Mouse (Mus musculus): Measurements from ENCODE around the gene Ttll8. TPM values are rescaled to one million over a fixed set of nuclear protein-coding genes. Genes with fewer than 3 reads are reported as not detected.
A peak's percentile ranks its signal among the peaks of the same experiment; 100 is the strongest.

Ttll8 gene
- polyA plus RNA-seq, 1 experiment from 2014 or later, result not detected

DNA sequence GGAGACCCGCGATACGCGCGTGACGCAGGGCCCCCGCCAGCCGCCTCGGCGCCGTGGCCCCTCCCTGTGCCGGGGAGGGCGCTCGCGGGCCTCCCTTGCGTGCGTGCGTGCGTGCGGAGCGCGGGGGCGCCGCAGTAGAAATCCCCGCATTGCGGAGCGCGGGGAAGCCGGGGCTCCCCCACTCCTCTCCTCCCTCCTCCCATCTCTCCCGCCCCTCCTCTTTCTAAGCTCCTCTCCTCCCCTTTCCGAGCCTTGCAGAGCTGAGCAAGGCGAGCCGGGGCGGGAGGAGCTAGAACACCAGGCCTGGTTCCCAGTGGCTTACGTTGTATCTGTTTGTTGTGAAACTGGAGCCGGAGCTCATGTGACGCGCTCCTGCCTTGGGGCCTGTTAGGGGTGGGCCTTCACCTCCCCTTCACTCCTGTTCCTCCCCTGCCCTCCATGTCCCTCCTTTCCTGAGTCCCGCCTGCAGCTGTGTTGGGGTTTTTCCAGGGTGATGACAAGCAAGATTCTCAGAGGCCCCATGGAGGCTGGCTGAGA lies 90.5 kb downstream of the Ttll8 start:
- H3K27me3 ChIP-seq, result no peaks in the 10 kb centered on the region
- under 1% methylated on average over 31 of the region's 39 CpGs for WGBS
- H3K27ac ChIP-seq, result peak overlapping the region; percentile 96
- H3K36me3 ChIP-seq, result peaks cover 23% of the 10 kb centered on the region
- H3K4me2 ChIP-seq, result peak overlapping the region; percentile 93
- peak; percentile 78 for ATAC-seq (ENCODE audit: insufficient number of reproducible peaks, low FRiP score, low TSS enrichment, low read depth)
- peaks cover 59% of the 10 kb centered on the region for H3K4me1 ChIP-seq
- no peaks in the 10 kb centered on the region for H3K9me3 ChIP-seq
- H3K4me3 ChIP-seq, result peak overlapping the region; percentile 88
- H3K9ac ChIP-seq, result peak overlapping the region; percentile 82

DNA sequence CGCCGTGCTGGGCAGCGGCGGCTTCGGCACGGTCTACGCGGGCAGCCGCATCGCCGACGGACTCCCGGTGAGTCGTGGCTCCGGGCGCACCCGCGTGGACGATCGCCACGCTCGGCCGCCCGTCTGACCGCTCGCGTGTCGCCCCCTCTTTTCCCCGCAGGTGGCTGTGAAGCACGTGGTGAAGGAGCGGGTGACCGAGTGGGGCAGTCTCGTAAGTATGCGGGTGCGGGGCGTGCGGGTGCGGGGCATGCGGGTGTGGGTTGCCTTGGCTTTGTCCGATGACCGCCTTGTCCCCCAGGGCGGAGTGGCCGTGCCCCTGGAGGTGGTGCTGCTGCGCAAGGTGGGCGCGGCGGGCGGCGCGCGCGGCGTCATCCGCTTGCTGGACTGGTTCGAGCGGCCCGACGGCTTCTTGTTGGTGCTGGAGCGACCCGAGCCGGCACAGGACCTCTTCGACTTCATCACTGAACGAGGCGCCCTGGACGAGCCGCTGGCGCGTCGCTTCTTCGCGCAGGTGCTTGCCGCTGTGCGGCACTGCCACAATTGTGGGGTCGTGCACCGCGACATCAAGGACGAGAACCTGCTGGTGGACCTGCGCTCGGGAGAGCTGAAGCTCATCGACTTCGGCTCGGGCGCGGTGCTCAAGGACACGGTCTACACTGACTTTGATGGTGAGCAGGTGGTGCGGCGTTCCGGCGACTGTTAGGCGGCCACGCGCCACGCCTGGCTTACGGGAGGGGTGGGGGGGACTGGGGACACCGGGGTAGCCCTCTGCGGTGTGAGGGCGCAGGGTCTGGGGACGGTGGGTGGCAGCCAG lies 91.1 kb downstream of the Ttll8 start:
- no peaks in the 10 kb centered on the region for H3K27me3 ChIP-seq
- H3K4me2 ChIP-seq, result peak overlapping the region; percentile 93
- H3K4me1 ChIP-seq, result peaks cover 61% of the 10 kb centered on the region
- no peak for ATAC-seq (ENCODE audit: insufficient number of reproducible peaks, low FRiP score, low TSS enrichment, low read depth)
- peak overlapping the region; percentile 82 for H3K9ac ChIP-seq
- under 1% methylated on average over 98 of the region's 98 CpGs for WGBS
- peak overlapping the region; percentile 88 for H3K4me3 ChIP-seq
- H3K9me3 ChIP-seq, result no peaks in the 10 kb centered on the region
- H3K27ac ChIP-seq, result peak overlapping the region; percentile 96
- peaks cover 23% of the 10 kb centered on the region for H3K36me3 ChIP-seq

DNA sequence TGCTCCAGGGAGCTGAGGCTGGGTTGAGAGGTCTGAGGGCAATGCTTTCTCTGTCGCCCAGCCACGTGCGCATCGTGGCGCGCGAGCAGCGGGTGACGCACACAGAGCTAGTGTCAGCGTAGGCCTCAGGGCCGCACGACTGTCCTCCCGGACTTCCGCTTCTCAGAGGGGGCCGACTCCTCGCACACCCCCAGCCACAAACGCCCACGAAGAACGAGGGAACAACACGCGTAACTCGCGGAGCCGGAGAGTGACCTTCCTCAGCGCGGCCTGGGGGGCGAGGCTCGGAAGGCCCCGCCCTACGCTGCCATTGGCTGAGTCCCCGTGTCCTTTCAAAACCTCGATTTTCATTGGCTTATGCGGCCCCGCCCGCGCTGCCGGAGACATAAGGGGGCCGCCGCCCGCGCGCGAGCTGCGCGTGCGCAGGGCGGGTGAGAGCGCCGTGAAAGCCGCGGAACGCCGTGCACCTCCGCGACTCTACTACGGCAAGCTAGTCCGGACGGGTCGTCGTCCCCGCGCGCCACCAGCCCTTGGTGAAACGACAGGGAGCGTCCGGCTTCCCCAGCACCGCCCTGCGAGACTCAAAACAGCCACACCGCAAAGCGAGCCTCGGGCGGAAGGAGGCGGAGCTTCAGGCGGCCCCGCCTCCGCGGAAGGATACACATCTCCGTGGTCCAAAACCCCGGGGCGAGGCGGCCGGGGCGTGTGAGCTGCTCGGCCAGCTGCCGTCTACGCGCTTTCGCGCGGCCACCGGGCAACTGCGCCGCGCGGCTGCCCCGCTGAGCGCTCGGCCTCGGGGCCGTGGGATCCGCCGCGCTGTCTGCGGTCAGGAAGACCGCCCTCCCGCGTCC lies 92.2 kb downstream of the Ttll8 start, which contains the start of gene Pim3:
TSS of gene Pim3 (plus strand) at position 415 of the 851 bp plus-strand sequence.
- peak within 1 kb of the TSS; percentile 82 for H3K9ac ChIP-seq
- WGBS, result under 1% methylated on average over 102 of the region's 107 CpGs
- ATAC-seq (ENCODE audit: insufficient number of reproducible peaks, low FRiP score, low TSS enrichment, low read depth), result peak; percentile 82
- peaks cover 52% of the 10 kb centered on the region for H3K4me1 ChIP-seq
- H3K36me3 ChIP-seq, result peaks cover 20% of the 10 kb centered on the region
- peak within 1 kb of the TSS; percentile 93 for H3K4me2 ChIP-seq
- H3K4me3 ChIP-seq, result peak within 1 kb of the TSS; percentile 88
- H3K27me3 ChIP-seq, result no peaks in the 10 kb centered on the region
- peak within 1 kb of the TSS; percentile 96 for H3K27ac ChIP-seq
- H3K9me3 ChIP-seq, result no peaks in the 10 kb centered on the region

DNA sequence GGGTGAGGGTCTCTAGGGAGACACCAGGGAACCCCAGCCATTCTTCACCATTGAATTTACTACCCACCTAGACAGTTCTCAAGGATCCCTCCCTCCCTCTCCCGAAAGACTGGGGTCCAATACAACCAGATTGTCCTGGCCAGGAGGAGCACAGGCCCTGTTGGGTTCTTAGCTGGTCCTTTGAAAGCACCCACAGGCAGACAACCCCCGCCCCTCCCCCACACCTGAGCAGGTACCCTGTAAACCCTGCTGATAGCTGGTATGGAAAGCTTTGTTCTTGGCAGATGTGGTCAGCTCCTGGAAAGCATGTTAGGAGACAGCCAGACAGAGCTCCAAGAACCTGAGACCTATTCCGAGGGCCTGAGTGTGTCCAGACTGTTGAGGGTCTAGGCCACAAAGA lies 93.4 kb downstream of the Ttll8 start:
- WGBS, result 91% methylated on average over 3 of the region's 3 CpGs
- H3K27ac ChIP-seq, result no peak overlapping the region
- H3K4me2 ChIP-seq, result no peak overlapping the region
- no peak for ATAC-seq (ENCODE audit: insufficient number of reproducible peaks, low FRiP score, low TSS enrichment, low read depth)
- H3K36me3 ChIP-seq, result peaks cover 15% of the 10 kb centered on the region
- no peak overlapping the region for H3K4me3 ChIP-seq
- peaks cover 45% of the 10 kb centered on the region for H3K4me1 ChIP-seq
- no peaks in the 10 kb centered on the region for H3K27me3 ChIP-seq
- H3K9me3 ChIP-seq, result no peaks in the 10 kb centered on the region
- no peak overlapping the region for H3K9ac ChIP-seq

DNA sequence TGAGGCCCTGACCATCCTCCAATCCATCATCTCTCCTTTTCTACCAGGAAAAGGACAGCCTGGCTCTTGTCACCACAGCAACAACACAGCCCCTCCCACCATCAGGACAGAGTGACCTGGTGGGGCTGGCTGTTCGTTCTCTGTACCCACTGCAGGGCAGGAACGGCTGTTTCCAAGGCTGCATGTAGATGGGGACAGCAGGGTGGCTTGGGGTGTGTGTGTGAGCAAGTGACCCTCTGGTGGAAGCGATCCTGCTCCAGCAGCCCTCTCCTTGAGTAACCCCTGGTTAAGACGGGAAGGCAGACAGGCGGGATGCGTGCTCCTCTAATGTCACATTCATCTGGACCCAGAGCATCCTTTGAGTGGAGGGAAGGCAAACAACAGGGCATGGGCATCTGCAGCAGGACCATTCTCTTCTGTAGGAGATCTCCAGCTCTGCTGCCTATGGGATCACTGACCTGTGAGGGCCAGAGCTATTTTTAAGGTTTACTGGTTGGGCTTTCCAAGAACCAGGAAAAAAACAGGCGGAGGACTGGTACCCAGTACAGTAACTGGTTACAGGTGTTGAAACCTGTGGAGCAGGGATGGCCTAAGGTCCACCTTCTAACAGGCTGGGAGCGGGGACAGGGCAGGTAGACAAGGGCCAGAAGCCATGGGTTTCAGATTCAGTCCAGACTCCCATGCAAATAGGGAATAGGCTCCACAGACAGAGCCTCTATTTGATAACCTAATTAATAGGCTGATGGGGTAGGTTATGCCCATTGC lies 94.8 kb downstream of the Ttll8 start:
- Histone ChIP-seq H3K27me3 (no peaks in the 10 kb centered on the region), H3K4me1 (peaks cover 47% of the 10 kb centered on the region), H3K36me3 (peaks cover 2% of the 10 kb centered on the region; the same call in 1 of the 2 replicates), H3K9me3 (no peaks in the 10 kb centered on the region), H3K27ac (no peak overlapping the region), H3K4me3 (no peak overlapping the region), H3K9ac (no peak overlapping the region), H3K4me2 (no peak overlapping the region)
- ATAC-seq (ENCODE audit: insufficient number of reproducible peaks, low FRiP score, low TSS enrichment, low read depth), result no peak
- WGBS, result 70% methylated on average over 8 of the region's 8 CpGs

DNA sequence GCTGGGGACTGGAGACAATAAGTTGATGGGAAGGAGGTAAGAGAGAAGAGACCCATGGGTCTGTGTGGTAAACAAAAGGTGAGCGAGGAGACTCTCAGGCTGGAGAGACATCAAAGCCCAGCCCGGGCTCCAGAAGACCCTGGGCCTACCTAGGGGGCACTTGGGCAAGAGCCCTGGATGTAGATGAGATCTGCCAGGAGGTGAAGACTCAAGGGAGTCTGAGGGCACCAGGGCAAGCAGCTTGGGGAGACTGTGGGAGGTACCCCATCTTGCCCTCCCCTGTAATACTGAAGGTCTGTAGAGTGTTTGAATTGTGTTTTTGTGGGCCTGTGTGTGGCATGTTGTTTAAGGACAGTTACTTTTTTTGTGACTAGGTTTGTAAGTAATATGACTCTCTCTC lies 95.5 kb downstream of the Ttll8 start:
- H3K36me3 ChIP-seq, result no peaks in the 10 kb centered on the region
- no peaks in the 10 kb centered on the region for H3K9me3 ChIP-seq
- peaks cover 45% of the 10 kb centered on the region for H3K4me1 ChIP-seq
- H3K27ac ChIP-seq, result no peak overlapping the region
- no peak for ATAC-seq (ENCODE audit: insufficient number of reproducible peaks, low FRiP score, low TSS enrichment, low read depth)
- H3K27me3 ChIP-seq, result no peaks in the 10 kb centered on the region
- no peak overlapping the region for H3K4me2 ChIP-seq
- no peak overlapping the region for H3K9ac ChIP-seq
- 72% methylated on average over 2 of the region's 2 CpGs for WGBS
- H3K4me3 ChIP-seq, result no peak overlapping the region

DNA sequence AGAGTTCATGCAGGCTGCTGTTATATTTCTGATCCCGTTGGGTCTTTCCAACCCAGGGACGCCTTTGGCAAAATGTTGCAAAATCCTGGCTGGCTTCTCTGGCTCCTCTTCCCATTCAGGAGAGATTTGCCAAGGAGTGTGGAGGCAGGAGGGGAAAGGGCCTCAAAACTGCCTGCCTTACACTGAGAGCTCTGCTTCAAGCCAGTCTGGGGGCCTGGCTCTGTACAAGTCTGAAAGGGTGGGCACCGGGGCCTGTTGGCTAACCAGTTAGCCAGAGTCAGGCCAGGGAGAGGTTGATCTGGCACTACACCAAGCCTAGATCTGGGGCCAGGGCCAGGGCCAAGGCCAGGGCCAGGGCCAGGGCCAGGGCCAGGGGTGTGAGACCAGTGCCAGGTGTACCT lies 96.1 kb downstream of the Ttll8 start:
- Histone ChIP-seq H3K4me3 (no peak overlapping the region), H3K27ac (peak overlapping the region; percentile 47; the same call in 1 of the 2 replicates), H3K9me3 (no peaks in the 10 kb centered on the region), H3K4me2 (no peak overlapping the region), H3K27me3 (no peaks in the 10 kb centered on the region), H3K4me1 (peaks cover 44% of the 10 kb centered on the region), H3K9ac (no peak overlapping the region), H3K36me3 (no peaks in the 10 kb centered on the region)
- ATAC-seq (ENCODE audit: insufficient number of reproducible peaks, low FRiP score, low TSS enrichment, low read depth), result no peak
- WGBS, result 71% methylated on average over 3 of the region's 3 CpGs

DNA sequence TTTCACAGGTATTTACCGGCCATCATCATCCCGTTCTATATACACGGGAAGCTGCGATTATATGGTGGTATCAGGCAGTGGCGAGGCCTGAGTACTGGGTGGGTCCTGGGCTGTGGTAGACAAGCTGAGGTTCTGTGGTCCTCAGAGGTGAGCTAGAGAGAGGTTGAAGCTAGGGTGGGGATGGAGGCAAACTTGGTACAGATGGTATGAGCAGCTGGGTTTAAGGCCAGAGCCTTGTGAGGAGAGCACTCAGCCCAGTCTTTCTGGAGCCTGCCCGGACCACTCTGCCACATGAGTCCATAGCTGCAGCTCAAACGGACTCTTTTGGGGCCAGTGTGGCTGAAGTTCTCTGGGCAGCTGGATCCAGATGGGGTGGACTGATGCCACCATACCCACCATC lies 96.9 kb downstream of the Ttll8 start:
- ATAC-seq (ENCODE audit: insufficient number of reproducible peaks, low FRiP score, low TSS enrichment, low read depth), result no peak
- H3K4me3 ChIP-seq, result no peak overlapping the region
- no peak overlapping the region for H3K4me2 ChIP-seq
- no peak overlapping the region for H3K9ac ChIP-seq
- no peaks in the 10 kb centered on the region for H3K27me3 ChIP-seq
- H3K27ac ChIP-seq, result no peak overlapping the region; the same call in 1 of the 2 replicates
- peaks cover 43% of the 10 kb centered on the region for H3K4me1 ChIP-seq
- H3K9me3 ChIP-seq, result no peaks in the 10 kb centered on the region
- 88% methylated on average over 7 of the region's 7 CpGs for WGBS
- H3K36me3 ChIP-seq, result no peaks in the 10 kb centered on the region

DNA sequence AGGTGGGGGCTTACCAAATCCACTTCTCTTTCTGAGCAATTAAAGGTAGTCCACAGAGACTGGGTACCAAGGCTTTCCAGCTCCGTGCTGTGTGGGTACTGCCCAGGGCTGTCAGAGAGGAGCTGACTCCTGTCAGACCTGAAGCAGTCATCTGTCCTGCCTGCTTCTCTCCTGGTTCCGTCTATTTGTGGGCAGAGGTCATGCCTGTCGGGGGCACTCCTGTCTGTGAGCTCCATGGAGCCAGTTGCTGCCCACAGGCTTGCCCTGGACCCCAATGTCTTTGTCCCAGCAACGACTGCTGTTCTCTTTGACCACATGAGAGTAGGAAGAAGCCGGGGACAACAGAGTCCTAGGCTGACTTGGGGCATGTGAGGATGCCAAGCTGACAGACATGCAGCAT lies 97.6 kb downstream of the Ttll8 start:
- Histone ChIP-seq H3K9ac (no peak overlapping the region), H3K27ac (no peak overlapping the region), H3K36me3 (no peaks in the 10 kb centered on the region), H3K4me3 (no peak overlapping the region), H3K4me1 (peaks cover 41% of the 10 kb centered on the region), H3K9me3 (no peaks in the 10 kb centered on the region), H3K27me3 (no peaks in the 10 kb centered on the region), H3K4me2 (no peak overlapping the region)
- WGBS, result 81% methylated on average over 5 of the region's 5 CpGs
- no peak for ATAC-seq (ENCODE audit: insufficient number of reproducible peaks, low FRiP score, low TSS enrichment, low read depth)

DNA sequence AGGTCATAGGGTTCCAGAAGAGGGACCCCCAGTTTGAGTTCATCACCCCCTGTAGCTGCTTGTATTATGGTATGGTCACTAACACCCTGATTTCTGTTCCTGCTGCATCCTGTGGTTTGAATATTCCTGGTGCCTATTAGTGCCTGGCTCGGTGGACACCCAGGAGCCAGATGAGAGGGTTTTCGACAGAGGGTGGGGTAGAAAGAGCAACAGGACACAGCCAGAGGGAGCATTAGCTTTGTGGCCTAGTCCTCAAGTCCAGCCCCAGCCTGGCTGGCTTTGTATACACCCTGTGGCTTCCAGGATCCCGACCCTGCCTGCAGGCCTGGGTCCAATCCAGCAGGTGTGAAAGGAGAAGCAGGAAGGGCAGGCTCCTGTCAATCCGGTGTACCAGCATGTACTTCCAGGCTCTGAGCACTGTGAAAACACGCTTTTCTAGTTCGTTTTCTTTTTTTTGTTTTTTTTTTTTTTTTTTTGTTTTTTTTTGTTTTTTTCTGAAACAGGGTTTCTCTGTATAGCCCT lies 98.3 kb downstream of the Ttll8 start:
- H3K4me1 ChIP-seq, result peaks cover 42% of the 10 kb centered on the region
- H3K27me3 ChIP-seq, result no peaks in the 10 kb centered on the region
- no peak for ATAC-seq (ENCODE audit: insufficient number of reproducible peaks, low FRiP score, low TSS enrichment, low read depth)
- no peak overlapping the region for H3K4me3 ChIP-seq
- WGBS, result 62% methylated on average over 6 of the region's 6 CpGs
- H3K4me2 ChIP-seq, result no peak overlapping the region
- H3K36me3 ChIP-seq, result no peaks in the 10 kb centered on the region
- H3K9ac ChIP-seq, result no peak overlapping the region
- peak overlapping the region; percentile 35; the same call in 1 of the 2 replicates for H3K27ac ChIP-seq
- H3K9me3 ChIP-seq, result no peaks in the 10 kb centered on the region

All from limb, embryonic 15.5 days (tissue).